Mouse (Mus musculus) midbrain, embryonic 16.5 days (tissue): ENCODE data around the gene Mrpl38. TPM values are rescaled to one million over a fixed set of nuclear protein-coding genes. Genes with fewer than 3 reads are reported as not detected.
A peak's percentile ranks its signal among the peaks of the same experiment; 100 is the strongest.
"Not testable (repeated sequence)": the region's sequence is repeated elsewhere in the genome, so short reads cannot be mapped to it uniquely, and the experiment has no call there.

Source experiments
- ATAC-seq: fragments of 200-750 bp; cut with Nextera tagmentation; 2 replicates; pipeline ENCODE4 v1.8.0; 2017; ENCODE audit warnings: moderate TSS enrichment
- H3K27ac ChIP-seq: fragments of 300-500 bp; sonication (generic); 2 replicates; pipeline ENCODE4 v1.5.1; 2014; ENCODE audit warnings: mild to moderate bottlenecking, low read length, mixed read lengths
- H3K27me3 ChIP-seq: fragments of 300-500 bp; sonication (generic); 2 replicates; pipeline ENCODE4 v1.6.1; 2014; ENCODE audit warnings: low read depth, low read length, mixed read lengths; ENCODE audit not compliant: control insufficient read depth, insufficient read depth
- H3K36me3 ChIP-seq: fragments of 300-500 bp; sonication (generic); 2 replicates; pipeline ENCODE4 v1.6.1; 2014; ENCODE audit warnings: mild to moderate bottlenecking, low read length, moderate library complexity, mixed read lengths; ENCODE audit not compliant: control insufficient read depth, insufficient read depth
- H3K4me1 ChIP-seq: fragments of 300-500 bp; sonication (generic); 2 replicates; pipeline ENCODE4 v1.6.1; 2014; ENCODE audit warnings: mild to moderate bottlenecking, low read length, mixed read lengths; ENCODE audit not compliant: control insufficient read depth, insufficient read depth
- H3K4me2 ChIP-seq: fragments of 300-500 bp; sonication (generic); 2 replicates; pipeline ENCODE4 v1.6.1; 2014; ENCODE audit warnings: mild to moderate bottlenecking, low read length, mixed read lengths
- H3K4me3 ChIP-seq: fragments of 300-500 bp; sonication (generic); 2 replicates; pipeline ENCODE4 v1.5.1; 2014; ENCODE audit warnings: low read depth, mild to moderate bottlenecking, low read length, moderate library complexity, mixed read lengths
- H3K9ac ChIP-seq: fragments of 300-500 bp; sonication (generic); 2 replicates; pipeline ENCODE4 v1.6.1; 2014; ENCODE audit warnings: low read depth, low read length, mixed read lengths
- H3K9me3 ChIP-seq: fragments of 300-500 bp; sonication (generic); replicated peaks from 2 replicates; pipeline ENCODE4 v1.6.1; 2014; ENCODE audit warnings: mild to moderate bottlenecking, low read length, mixed read lengths; ENCODE audit not compliant: control insufficient read depth, poor library complexity, severe bottlenecking
- WGBS: fragments of 180-500 bp; shearing (Covaris S2); extraction: QIAGEN DNeasy Blood & Tissue Kit; methylation state at CpG from one replicate; pipeline ENCODE4 v1.1.7; 2014; 5-methylcytosine and 5-hydroxymethylcytosine counted together
- polyA plus RNA-seq: library from polyadenylated mRNA; unstranded; fragments of >200 nt; fragmentation: Nextera tagmentation; extraction: Ambion mirVana; gene quantifications from 2 replicates; pipeline ENCODE4 v1.2.1, GENCODE M21; 2015

The Mrpl38 gene
- polyA plus RNA-seq, 1 experiment from 2014 or later = 84.6 TPM

DNA sequence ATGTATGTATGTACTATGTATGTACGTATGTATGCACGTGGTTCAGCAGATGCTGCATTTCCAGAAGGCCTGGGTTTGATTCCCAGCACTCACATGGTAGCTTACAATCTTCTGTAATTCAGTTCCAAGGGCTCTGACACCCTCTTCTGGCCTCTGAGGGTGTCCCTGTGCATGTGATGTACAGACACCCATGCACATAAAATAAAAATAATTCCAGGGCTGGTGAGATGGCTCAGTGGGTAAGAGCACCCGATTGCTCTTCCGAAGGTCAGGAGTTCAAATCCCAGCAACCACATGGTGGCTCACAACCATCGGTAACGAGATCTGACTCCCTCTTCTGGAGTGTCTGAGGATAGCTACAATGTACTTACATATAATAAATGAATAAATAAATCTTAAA, 45.7 kb downstream of the Mrpl38 start:
- H3K4me3 ChIP-seq, H3K27me3 ChIP-seq, H3K4me1 ChIP-seq, H3K36me3 ChIP-seq, ATAC-seq, H3K9ac ChIP-seq, H3K27ac ChIP-seq, H3K9me3 ChIP-seq, H3K4me2 ChIP-seq: not testable (repeated sequence)
- WGBS = 91% methylated on average over 6 of the region's 6 CpGs

DNA sequence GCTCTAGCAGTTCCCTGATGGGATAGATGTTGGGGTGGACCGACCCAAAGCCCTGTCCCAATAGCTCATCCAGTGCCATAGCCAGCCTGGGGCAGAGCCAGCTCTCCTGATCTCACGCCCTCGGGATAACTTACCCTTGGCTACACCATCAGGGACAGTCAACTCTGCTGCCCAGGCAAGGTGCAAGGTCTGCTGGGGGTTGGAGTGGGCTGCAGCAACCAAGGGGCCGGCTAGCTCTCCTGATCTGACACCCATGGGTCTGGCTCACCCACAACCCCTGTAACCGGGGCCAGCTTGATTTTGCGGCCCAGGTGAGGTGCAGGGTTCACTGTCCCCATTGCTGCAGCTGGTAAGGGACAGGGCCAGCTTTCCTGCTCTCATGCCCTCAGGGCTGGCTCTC, 47.1 kb downstream of the Mrpl38 start:
- ATAC-seq = no peak
- 85% methylated on average over 6 of the region's 6 CpGs for WGBS
- no peaks in the 10 kb centered on the region for H3K27me3 ChIP-seq
- H3K36me3 ChIP-seq = no peaks in the 10 kb centered on the region
- no peak overlapping the region for H3K4me2 ChIP-seq
- H3K27ac ChIP-seq = no peak overlapping the region
- peaks cover 5% of the 10 kb centered on the region for H3K4me1 ChIP-seq
- H3K9me3 ChIP-seq = no peaks in the 10 kb centered on the region
- no peak overlapping the region for H3K4me3 ChIP-seq
- H3K9ac ChIP-seq = no peak overlapping the region

GRCm38 (mm10) chr11:116089545-116089944, 49.1 kb downstream of the Mrpl38 start:
- Histone ChIP-seq H3K9me3 (no peaks in the 10 kb centered on the region), H3K9ac (no peak overlapping the region), H3K36me3 (no peaks in the 10 kb centered on the region), H3K27ac (no peak overlapping the region), H3K27me3 (no peaks in the 10 kb centered on the region), H3K4me1 (peaks cover 15% of the 10 kb centered on the region), H3K4me2 (no peak overlapping the region), H3K4me3 (no peak overlapping the region)
- 89% methylated on average over 6 of the region's 6 CpGs for WGBS
- ATAC-seq = no peak

GRCm38 (mm10) chr11:116088741-116089394, 49.8 kb downstream of the Mrpl38 start:
- WGBS = 81% methylated on average over 11 of the region's 11 CpGs

DNA sequence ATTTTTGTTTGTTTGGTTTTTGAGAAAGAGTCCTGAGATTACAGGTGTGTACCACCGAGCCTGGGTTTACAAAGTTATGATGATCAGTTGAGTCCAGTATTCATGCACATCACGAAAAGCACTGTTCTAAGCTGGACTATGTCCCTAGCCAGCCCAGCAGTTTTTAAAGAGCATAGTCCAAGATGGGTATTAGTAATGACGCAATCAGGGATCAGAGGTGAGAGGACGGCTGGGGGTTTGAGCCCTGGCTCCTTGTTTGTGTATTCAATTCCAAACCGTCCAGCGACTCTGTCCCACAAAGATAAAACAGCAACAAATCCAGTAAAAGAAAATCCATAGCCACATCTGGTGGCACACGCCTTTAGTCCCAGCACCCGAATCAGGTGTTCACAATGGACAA, 50.5 kb downstream of the Mrpl38 start:
- WGBS = 84% methylated on average over 8 of the region's 8 CpGs
- no peak overlapping the region for H3K4me2 ChIP-seq
- no peaks in the 10 kb centered on the region for H3K27me3 ChIP-seq
- ATAC-seq = no peak
- no peaks in the 10 kb centered on the region for H3K9me3 ChIP-seq
- peak overlapping the region; percentile 60; the same call in 1 of the 2 replicates for H3K9ac ChIP-seq
- peaks cover 15% of the 10 kb centered on the region for H3K4me1 ChIP-seq
- no peak overlapping the region for H3K27ac ChIP-seq
- no peak overlapping the region for H3K4me3 ChIP-seq
- peaks cover 3% of the 10 kb centered on the region; the same call in 1 of the 2 replicates for H3K36me3 ChIP-seq

More at GRCm38 (mm10) chr11:116088741-116089394, 49.8 kb downstream of the Mrpl38 start:
- Histone ChIP-seq H3K36me3 (no peaks in the 10 kb centered on the region; the same call in 1 of the 2 replicates), H3K27ac (no peak overlapping the region), H3K9me3 (no peaks in the 10 kb centered on the region), H3K27me3 (no peaks in the 10 kb centered on the region), H3K4me1 (peaks cover 15% of the 10 kb centered on the region), H3K4me2 (no peak overlapping the region), H3K9ac (no peak overlapping the region), H3K4me3 (no peak overlapping the region)
- no peak for ATAC-seq

DNA sequence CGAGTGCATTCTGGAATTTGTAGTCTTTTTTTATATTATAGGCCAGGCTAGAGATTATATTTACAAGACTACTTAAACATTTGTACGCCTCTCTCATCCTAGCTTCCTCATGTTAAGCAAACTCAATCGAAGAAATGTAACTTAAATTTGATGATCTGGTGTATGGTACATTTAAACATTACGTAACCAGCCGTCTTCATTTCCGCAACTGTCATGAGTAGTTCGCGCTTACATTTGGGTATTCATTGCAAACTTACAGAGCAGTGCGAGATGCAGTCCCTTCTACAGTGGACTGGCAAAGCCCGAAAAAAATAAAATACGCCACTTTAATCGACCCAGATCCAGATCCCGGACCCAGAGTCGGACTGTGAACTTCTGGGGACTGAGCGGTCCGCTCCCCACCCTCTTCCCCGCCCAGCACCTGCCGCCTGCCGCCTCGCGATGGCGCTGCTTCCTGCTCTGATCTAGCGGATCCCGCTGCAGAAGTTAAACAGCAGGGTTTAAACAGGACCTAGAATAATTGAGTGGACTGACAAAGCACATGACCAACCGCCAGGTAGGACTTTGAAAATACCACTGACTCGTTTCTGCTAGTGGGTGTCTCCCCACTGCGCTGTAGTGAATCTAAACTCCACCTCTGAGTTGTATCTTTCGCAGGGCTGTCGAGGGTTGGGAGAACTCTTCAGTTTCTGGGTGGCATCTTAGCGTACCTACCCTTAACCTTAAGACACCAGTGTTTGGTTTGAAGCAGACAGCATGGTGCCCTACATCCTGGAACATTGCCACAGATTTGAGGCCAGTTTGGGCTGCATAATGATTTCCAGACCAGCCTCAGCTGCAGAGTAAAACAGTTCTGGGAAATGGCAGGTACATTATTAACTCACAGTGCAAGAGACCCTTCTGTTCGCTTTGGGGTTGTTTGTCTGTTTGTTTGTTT, 51.2 kb downstream of the Mrpl38 start:
- no peaks in the 10 kb centered on the region for H3K9me3 ChIP-seq
- peaks cover 4% of the 10 kb centered on the region for H3K36me3 ChIP-seq
- peak overlapping the region; percentile 74 for H3K27ac ChIP-seq
- ATAC-seq = peak; percentile 85
- H3K9ac ChIP-seq = peak overlapping the region; percentile 60
- H3K27me3 ChIP-seq = no peaks in the 10 kb centered on the region
- H3K4me3 ChIP-seq = peak overlapping the region; percentile 51
- WGBS = 5% methylated on average over 31 of the region's 31 CpGs
- peak overlapping the region; percentile 71 for H3K4me2 ChIP-seq
- H3K4me1 ChIP-seq = peaks cover 15% of the 10 kb centered on the region

GRCm38 (mm10) chr11:116086258-116087193, 52.1 kb downstream of the Mrpl38 start, which contains the start of gene Wbp2:
TSS of gene Wbp2 (minus strand) at chr11:116086995.
- WGBS = 4% methylated on average over 38 of the region's 43 CpGs
- Histone ChIP-seq H3K36me3 (peaks cover 5% of the 10 kb centered on the region), H3K27ac (peak within 1 kb of the TSS; percentile 74), H3K4me1 (peaks cover 15% of the 10 kb centered on the region), H3K4me2 (peak within 1 kb of the TSS; percentile 71), H3K9me3 (no peaks in the 10 kb centered on the region), H3K27me3 (no peaks in the 10 kb centered on the region), H3K9ac (peak within 1 kb of the TSS; percentile 60), H3K4me3 (peak within 1 kb of the TSS; percentile 51)
- ATAC-seq = peak; percentile 97

- WGBS = 92% methylated on average over 6 of the region's 6 CpGs
- H3K27me3 ChIP-seq = no peaks in the 10 kb centered on the region
Measured at GRCm38 (mm10) chr11:116084166-116084565, 54.5 kb downstream of the Mrpl38 start.

More at GRCm38 (mm10) chr11:116084166-116084565, 54.5 kb downstream of the Mrpl38 start:
- Histone ChIP-seq H3K9me3 (no peaks in the 10 kb centered on the region), H3K27ac (no peak overlapping the region), H3K36me3 (peaks cover 12% of the 10 kb centered on the region), H3K9ac (no peak overlapping the region), H3K4me1 (peaks cover 15% of the 10 kb centered on the region), H3K4me3 (no peak overlapping the region), H3K4me2 (no peak overlapping the region)
- ATAC-seq = no peak
